Mouse (Mus musculus) C2C12 (cell line): ENCODE data around the gene Lce1g. TPM values are rescaled to one million over a fixed set of nuclear protein-coding genes. Genes with fewer than 3 reads are reported as not detected.

Source experiments
- H3K27me3 ChIP-seq: one replicate; pipeline ENCODE4 v1.6.1; 2011; ENCODE audit not compliant: control insufficient read depth, insufficient read depth, insufficient read length
- H3K36me3 ChIP-seq: one replicate; pipeline ENCODE4 v1.6.1; 2011; ENCODE audit not compliant: control insufficient read depth, insufficient read depth
- H3K4me3 ChIP-seq: one replicate; pipeline ENCODE4 v1.5.1; 2011; ENCODE audit warnings: mild to moderate bottlenecking, control low read depth; ENCODE audit not compliant: poor library complexity, insufficient read depth, severe bottlenecking
- H3K79me2 ChIP-seq: one replicate; pipeline ENCODE4 v1.6.1; 2011; ENCODE audit not compliant: control insufficient read depth, insufficient read depth
- H3K79me3 ChIP-seq: one replicate; pipeline ENCODE4 v1.6.1; 2011; ENCODE audit warnings: low read depth, control low read depth
- H3ac ChIP-seq: one replicate; pipeline ENCODE3; 2011; ENCODE audit warnings: low read depth; ENCODE audit not compliant: control insufficient read depth, insufficient read length
- CEBPB ChIP-seq: IDR thresholded peaks from one replicate; pipeline ENCODE4 v1.6.1; 2011; ENCODE audit warnings: low read depth, mild to moderate bottlenecking, control low read depth, moderate library complexity
- CTCF ChIP-seq: IDR thresholded peaks from one replicate; pipeline ENCODE4 v1.5.1; 2011; ENCODE audit not compliant: control insufficient read depth, insufficient read depth, insufficient read length
- FOSL1 ChIP-seq: IDR thresholded peaks from one replicate; pipeline ENCODE4 v1.8.0; 2011; ENCODE audit warnings: mild to moderate bottlenecking, low read length; ENCODE audit not compliant: poor library complexity, insufficient read depth, severe bottlenecking
- MAX ChIP-seq: IDR thresholded peaks from one replicate; pipeline ENCODE4 v1.6.1; 2011; ENCODE audit warnings: mild to moderate bottlenecking, control low read depth
- MYOD1 ChIP-seq: IDR thresholded peaks from one replicate; pipeline ENCODE4 v1.6.1; 2011; ENCODE audit warnings: low read depth; ENCODE audit not compliant: control insufficient read depth, insufficient read length
- MYOG ChIP-seq: IDR thresholded peaks from one replicate; pipeline ENCODE4 v1.6.1; 2011; ENCODE audit not compliant: control insufficient read depth, insufficient read length; ENCODE audit errors: extremely low read depth
- USF1 ChIP-seq: IDR thresholded peaks from one replicate; pipeline ENCODE4 v1.6.1; 2011; ENCODE audit warnings: low read depth, mild to moderate bottlenecking, control low read depth, moderate library complexity
- polyA plus RNA-seq: library from polyadenylated mRNA; unstranded; fragments of >200 nt; fragmentation: generic; extraction: Trizol; gene quantifications from one replicate; pipeline ENCODE4 v1.2.1, GENCODE M21; 2012; ENCODE audit warnings: missing spikeins

The Lce1g gene
- polyA plus RNA-seq, 1 experiment: 14.2 TPM

DNA sequence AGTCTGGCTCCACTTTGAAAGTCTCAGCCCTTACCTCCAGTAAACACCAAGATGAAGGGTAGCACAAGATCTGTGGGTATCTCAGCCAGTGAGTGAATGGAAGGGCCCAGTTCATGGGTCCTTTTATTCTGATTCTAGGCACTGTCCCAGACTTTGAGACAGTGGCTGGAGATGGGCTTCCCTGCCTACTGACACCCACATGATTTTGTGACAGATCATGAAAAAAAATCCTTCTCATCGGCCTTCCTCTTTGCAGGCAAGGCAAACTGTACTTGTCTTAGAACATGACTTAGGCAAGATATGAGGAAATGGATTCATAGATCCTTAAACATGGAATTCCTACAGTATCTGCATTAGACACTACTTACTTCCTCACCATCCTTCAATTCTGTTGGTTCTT lies 13.1 kb downstream of the Lce1g start, which contains the start of gene Gm38119:
TSS of gene Gm38119 (minus strand) at position 101 of the 400 bp plus-strand sequence.
- H3K27me3 ChIP-seq: no peaks in the 10 kb centered on the region
- no peak within 1 kb of the TSS for H3K4me3 ChIP-seq
- H3K36me3 ChIP-seq: no peaks in the 10 kb centered on the region
- no peak within 1 kb of the TSS for H3ac ChIP-seq
- TF ChIP-seq MYOD1: no peak
- no peak for TF ChIP-seq CEBPB
- no peak for TF ChIP-seq USF1
- TF ChIP-seq MAX: no peak
- no peak for TF ChIP-seq MYOG
- no peak for TF ChIP-seq FOSL1
- no peak for TF ChIP-seq CTCF
- H3K79me2 ChIP-seq: no peaks in the 10 kb centered on the region
- no peaks in the 10 kb centered on the region for H3K79me3 ChIP-seq

DNA sequence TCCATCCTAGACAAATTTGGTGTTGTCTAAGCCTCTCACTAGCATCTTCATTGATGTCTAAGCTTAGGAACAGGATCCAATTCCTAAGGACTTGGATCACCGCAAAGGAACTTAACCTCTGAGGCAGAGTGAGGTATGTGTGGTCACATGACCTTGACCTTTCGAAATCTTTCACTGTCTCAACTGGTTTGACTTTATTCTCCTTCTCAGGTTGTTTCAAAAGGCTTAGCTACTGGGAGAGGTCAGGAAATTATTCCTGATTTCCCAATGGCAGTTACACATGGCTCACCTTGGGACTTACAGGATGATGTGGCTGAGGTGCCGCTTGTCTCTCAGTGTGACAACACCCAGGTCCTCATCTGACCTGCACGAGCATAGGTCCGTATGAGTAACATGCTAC lies 29.5 kb downstream of the Lce1g start:
- Histone ChIP-seq H3K4me3 (no peak overlapping the region), H3K79me3 (no peaks in the 10 kb centered on the region), H3K36me3 (no peaks in the 10 kb centered on the region), H3ac (no peak overlapping the region), H3K79me2 (no peaks in the 10 kb centered on the region), H3K27me3 (no peaks in the 10 kb centered on the region)
- TF ChIP-seq MYOG (no peak), USF1 (peak; percentile 26)

DNA sequence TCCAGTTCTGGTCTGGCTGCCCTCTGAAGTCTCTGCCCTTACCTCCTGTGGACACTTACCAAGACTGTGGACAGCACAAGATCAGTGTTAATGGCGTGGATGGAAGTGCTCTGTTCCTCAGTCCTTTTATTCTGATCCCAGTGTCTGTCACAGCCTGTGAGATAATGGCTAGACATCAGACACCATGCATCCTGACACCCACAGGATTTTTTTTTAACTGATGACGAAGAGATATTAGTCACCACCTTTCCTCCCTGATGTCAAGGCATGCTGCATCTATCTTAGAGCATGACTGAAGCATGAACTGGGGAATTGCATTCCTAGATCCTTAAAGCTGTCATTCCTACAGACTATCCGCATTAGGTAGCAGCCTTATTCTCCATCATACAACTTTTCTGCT lies 31.9 kb downstream of the Lce1g start, which contains the start of gene Lce1f:
TSS of gene Lce1f (minus strand) at position 101 of the 400 bp plus-strand sequence.
- no peak within 1 kb of the TSS for H3ac ChIP-seq
- H3K79me2 ChIP-seq: no peaks in the 10 kb centered on the region
- no peak within 1 kb of the TSS for H3K4me3 ChIP-seq
- H3K36me3 ChIP-seq: no peaks in the 10 kb centered on the region
- no peaks in the 10 kb centered on the region for H3K27me3 ChIP-seq
- H3K79me3 ChIP-seq: no peaks in the 10 kb centered on the region
- TF ChIP-seq FOSL1: no peak
- no peak for TF ChIP-seq USF1
- TF ChIP-seq CTCF: no peak
- no peak for TF ChIP-seq MAX
- no peak for TF ChIP-seq MYOD1
- no peak for TF ChIP-seq MYOG
- no peak for TF ChIP-seq CEBPB

DNA sequence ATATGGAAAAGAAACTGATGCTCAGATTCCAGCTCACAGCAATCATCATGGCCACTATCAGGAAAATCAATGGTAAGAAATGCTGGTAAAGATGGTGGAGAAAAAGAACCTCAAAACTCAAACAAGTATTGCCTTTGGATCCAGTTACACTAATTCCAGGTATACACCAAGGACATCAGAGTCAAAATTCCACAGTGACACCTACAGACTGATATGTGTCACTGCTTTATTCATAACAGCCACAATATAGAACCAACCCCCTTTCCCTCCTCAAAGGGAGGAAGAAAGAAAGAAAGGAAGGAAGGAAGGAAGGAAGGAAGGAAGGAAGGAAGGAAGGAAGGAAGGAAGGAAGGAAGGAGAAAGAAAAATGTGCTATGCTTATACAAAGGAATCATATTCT lies 37.0 kb downstream of the Lce1g start:
- H3K79me2 ChIP-seq: no peaks in the 10 kb centered on the region
- H3K36me3 ChIP-seq: no peaks in the 10 kb centered on the region
- TF ChIP-seq FOSL1 (no peak), CTCF (no peak), MAX (no peak), MYOG (no peak), MYOD1 (no peak), CEBPB (no peak), USF1 (no peak)
- no peak overlapping the region for H3K4me3 ChIP-seq
- H3ac ChIP-seq: no peak overlapping the region
- no peaks in the 10 kb centered on the region for H3K27me3 ChIP-seq
- H3K79me3 ChIP-seq: no peaks in the 10 kb centered on the region

DNA sequence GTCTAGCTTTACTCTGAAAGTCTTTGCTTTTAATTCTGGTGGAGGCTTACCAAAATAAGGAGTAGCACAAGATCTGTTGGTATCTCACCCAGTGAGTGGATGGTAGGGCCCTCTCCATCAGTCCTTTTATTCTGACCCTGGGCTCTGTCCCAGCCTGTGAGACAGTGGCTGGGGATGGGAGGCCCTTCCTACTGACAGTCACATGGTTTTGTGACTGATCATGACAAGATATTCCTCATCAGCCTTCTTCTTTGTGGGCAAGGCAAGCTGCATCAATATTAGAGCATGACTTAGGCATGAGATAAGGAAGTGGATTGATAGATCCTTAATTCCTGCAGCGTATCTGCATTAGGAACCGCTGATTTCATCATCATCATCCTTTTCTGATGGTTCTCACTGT lies 43.2 kb downstream of the Lce1g start, which contains the start of gene Lce1e:
TSS of gene Lce1e (minus strand) at position 101 of the 400 bp plus-strand sequence.
- Histone ChIP-seq H3K79me3 (no peaks in the 10 kb centered on the region), H3K36me3 (no peaks in the 10 kb centered on the region), H3K79me2 (no peaks in the 10 kb centered on the region), H3ac (no peak within 1 kb of the TSS), H3K4me3 (no peak within 1 kb of the TSS), H3K27me3 (no peaks in the 10 kb centered on the region)
- no peak for TF ChIP-seq MYOG

Other genes starting within 250 kb of the Lce1g start
- not detected for gene 2310046K23Rik, start 217.8 kb downstream of the Lce1g start, polyA plus RNA-seq
- gene Ivl, start 178.6 kb downstream of the Lce1g start, polyA plus RNA-seq: 0.04 TPM
- not detected for gene Smcp, start 163.3 kb downstream of the Lce1g start, polyA plus RNA-seq
- not detected for gene 2210017I01Rik, start 144.8 kb downstream of the Lce1g start, polyA plus RNA-seq
- gene Lce6a, start 130.7 kb downstream of the Lce1g start, polyA plus RNA-seq: not detected
- gene Lce1a1, start 104.0 kb downstream of the Lce1g start, polyA plus RNA-seq: not detected
- not detected for gene Lce1b, start 95.4 kb downstream of the Lce1g start, polyA plus RNA-seq
- not detected for gene Lce1a2, start 82.0 kb downstream of the Lce1g start, polyA plus RNA-seq
- not detected for gene Lce1c, start 73.1 kb downstream of the Lce1g start, polyA plus RNA-seq
- not detected for gene Lce1d, start 65.1 kb downstream of the Lce1g start, polyA plus RNA-seq
- not detected for gene Lce1e, start 43.3 kb downstream of the Lce1g start, polyA plus RNA-seq
- 0.83 TPM for gene Lce1f, start 32.0 kb downstream of the Lce1g start, polyA plus RNA-seq
- gene Gm38119, start 13.2 kb downstream of the Lce1g start, polyA plus RNA-seq: not detected
- 0.35 TPM for gene Lce1h, start 12.7 kb upstream of the Lce1g start, polyA plus RNA-seq
- gene Lce1i, start 26.6 kb upstream of the Lce1g start, polyA plus RNA-seq: not detected
- gene Lce1j, start 38.2 kb upstream of the Lce1g start, polyA plus RNA-seq: not detected
- gene Lce1k, start 55.6 kb upstream of the Lce1g start, polyA plus RNA-seq: not detected
- gene Kprp, start 74.9 kb upstream of the Lce1g start, polyA plus RNA-seq: not detected
- not detected for gene Lce1l, start 98.9 kb upstream of the Lce1g start, polyA plus RNA-seq
- gene 2310050C09Rik, start 117.9 kb upstream of the Lce1g start, polyA plus RNA-seq: not detected
- not detected for gene Lce3a, start 173.9 kb upstream of the Lce1g start, polyA plus RNA-seq
- gene Lce3b, start 180.6 kb upstream of the Lce1g start, polyA plus RNA-seq: not detected
- gene Lce3c, start 192.1 kb upstream of the Lce1g start, polyA plus RNA-seq: not detected
- not detected for gene Lce3d, start 205.1 kb upstream of the Lce1g start, polyA plus RNA-seq
- not detected for gene Lce3e, start 214.7 kb upstream of the Lce1g start, polyA plus RNA-seq
- gene Lce3f, start 239.9 kb upstream of the Lce1g start, polyA plus RNA-seq: not detected